ENCODE assay signal across 9 mouse cellular contexts in genomic region chr6:106118523-106119081, GRCm38 (mm10).
DNase-seq lines count a peak whose midpoint lies in the region; ATAC-seq lines count a peak whose summit lies in the region.
"Had no signal": no experiment of that assay in that cellular context is flagged by ENCODE, and none has a peak within 500 bp of the region (broad histone marks: within the 10 kb centered on the region; RNA-seq: fewer than 3 reads in every experiment).

No protein-coding gene starts in this region.

- peak overlapping the region; percentile 33 for H3K4me2 ChIP-seq in hindbrain, embryonic 11.5 days (replicated peaks; ENCODE audit: low read depth, low read length)
- peak overlapping the region; percentile 66 for H3K4me2 ChIP-seq in neural tube, embryonic 15.5 days

- 27% methylated on average over 15 of the region's 15 CpGs for WGBS in hindbrain, embryonic 11.5 days
- 10% methylated on average over 15 of the region's 15 CpGs for WGBS in neural tube, embryonic 15.5 days

- H3K27me3 ChIP-seq in hindbrain, embryonic 11.5 days (ENCODE audit: control insufficient read depth, insufficient read depth, low read length), result no peaks in the 10 kb centered on the region
- no peaks in the 10 kb centered on the region for H3K27me3 ChIP-seq in neural tube, embryonic 15.5 days (replicated peaks)

- H3K9ac ChIP-seq in hindbrain, embryonic 11.5 days (ENCODE audit: low read depth, low read length), result 0 out of 2 replicates have a peak overlapping the region, but pooled peaks have one; percentile 11
- peak overlapping the region; percentile 44 for H3K9ac ChIP-seq in neural tube, embryonic 15.5 days (replicated peaks)

- peak; percentile 85 for ATAC-seq in hindbrain, embryonic 11.5 days (ENCODE audit: low FRiP score)
- ATAC-seq in neural tube, embryonic 15.5 days (ENCODE audit: low FRiP score), result peak; percentile 81

- no peaks in the 10 kb centered on the region for H3K9me3 ChIP-seq in hindbrain, embryonic 11.5 days (ENCODE audit: control insufficient read depth, low read length)
- no peaks in the 10 kb centered on the region for H3K9me3 ChIP-seq in neural tube, embryonic 15.5 days (replicated peaks)

- no peaks in the 10 kb centered on the region for H3K4me1 ChIP-seq in hindbrain, embryonic 11.5 days (replicated peaks; ENCODE audit: control insufficient read depth, insufficient read depth, low read length)
- H3K4me1 ChIP-seq in neural tube, embryonic 15.5 days, result peaks cover 10% of the 10 kb centered on the region

- no peak overlapping the region for H3K27ac ChIP-seq in hindbrain, embryonic 11.5 days (ENCODE audit: low read depth, low read length)
- H3K27ac ChIP-seq in neural tube, embryonic 15.5 days (replicated peaks), result peak overlapping the region; percentile 72
- H3K27ac ChIP-seq: macrophage had no signal

- H3K4me3 ChIP-seq in hindbrain, embryonic 11.5 days (ENCODE audit: low read depth, low read length), result peak overlapping the region; percentile 18
- H3K4me3 ChIP-seq in neural tube, embryonic 15.5 days (replicated peaks), result peak overlapping the region; percentile 39

- H3K36me3 ChIP-seq in hindbrain, embryonic 11.5 days (ENCODE audit: control insufficient read depth, insufficient read depth, low read length), result no peaks in the 10 kb centered on the region
- no peaks in the 10 kb centered on the region for H3K36me3 ChIP-seq in neural tube, embryonic 15.5 days

- peak; percentile 14 for DNase-seq in urinary bladder, postnatal 14 days (ENCODE audit: low spot score)
- DNase-seq in urinary bladder, adult 18-20 months (ENCODE audit: low spot score in 2 of 2), result no peak
- DNase-seq in embryo, embryonic 10.5 days (ENCODE audit: low spot score), result peak; percentile 23
- peak; percentile 44 for DNase-seq in hindbrain, embryonic 11.5 days (ENCODE audit: low spot score)
- peak; percentile 51 to 56 for DNase-seq in left cerebral cortex, adult 8-10 months (ENCODE audit: low spot score in 2 of 2)
- no peak for DNase-seq in thymus, postnatal 10 days (ENCODE audit: low spot score in 2 of 2)
- DNase-seq in urinary bladder, postnatal 4 days (ENCODE audit: low spot score in 2 of 2), result no peak

Comparison
In these comparisons a context has a peak if more than half of its experiments do, and no peak if none do; other contexts are left out.
1. DNase-seq: peak in urinary bladder, postnatal 14 days (single experiment), embryo, embryonic 10.5 days (single experiment), hindbrain, embryonic 11.5 days (single experiment) and left cerebral cortex, adult 8-10 months (2 of 2); none in urinary bladder, adult 18-20 months (0 of 2), thymus, postnatal 10 days (0 of 2) and urinary bladder, postnatal 4 days (0 of 2).